Mouse (Mus musculus): ENCODE data around the gene Gpr84. TPM values are rescaled to one million over a fixed set of nuclear protein-coding genes. Genes with fewer than 3 reads are reported as not detected.

Gpr84 gene
- 0.12 TPM in 1 of 2 replicates, not detected in the other for polyA plus RNA-seq (2012; rRNA removed)

DNA sequence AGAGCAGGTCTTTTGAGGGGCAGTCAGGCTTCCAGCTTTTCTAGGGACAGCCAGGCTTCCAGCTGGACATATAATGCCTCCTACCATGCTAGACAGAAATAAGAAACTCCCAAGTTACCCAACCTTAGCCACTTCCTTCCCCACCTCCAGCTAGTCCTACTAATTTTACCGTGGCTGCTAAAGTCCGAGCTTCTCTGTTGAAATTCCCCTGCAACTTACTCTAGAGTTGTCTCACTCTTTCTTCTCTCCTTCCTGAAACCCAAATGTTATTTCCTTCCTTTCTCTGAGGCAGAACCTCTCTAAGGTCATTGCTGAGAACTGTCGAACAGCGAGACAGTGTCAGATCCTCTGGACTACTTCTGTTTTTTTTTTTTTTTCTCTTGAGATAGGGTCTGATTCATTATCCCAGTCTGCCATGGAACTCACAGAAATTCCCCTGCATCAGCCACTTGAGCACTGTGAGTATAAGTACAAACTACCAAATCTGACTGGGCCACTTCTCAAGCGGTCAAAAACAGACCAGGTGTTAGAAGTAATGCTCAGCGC, at the start of gene Gpr84:
Gene Gpr84, minus strand, starts transcription at position 248 of the 546 bp plus-strand sequence.
- DNase-seq (ENCODE audit: low read depth, low spot score), result no peak
- WGBS, result 66% methylated on average over 6 of the region's 6 CpGs

DNA sequence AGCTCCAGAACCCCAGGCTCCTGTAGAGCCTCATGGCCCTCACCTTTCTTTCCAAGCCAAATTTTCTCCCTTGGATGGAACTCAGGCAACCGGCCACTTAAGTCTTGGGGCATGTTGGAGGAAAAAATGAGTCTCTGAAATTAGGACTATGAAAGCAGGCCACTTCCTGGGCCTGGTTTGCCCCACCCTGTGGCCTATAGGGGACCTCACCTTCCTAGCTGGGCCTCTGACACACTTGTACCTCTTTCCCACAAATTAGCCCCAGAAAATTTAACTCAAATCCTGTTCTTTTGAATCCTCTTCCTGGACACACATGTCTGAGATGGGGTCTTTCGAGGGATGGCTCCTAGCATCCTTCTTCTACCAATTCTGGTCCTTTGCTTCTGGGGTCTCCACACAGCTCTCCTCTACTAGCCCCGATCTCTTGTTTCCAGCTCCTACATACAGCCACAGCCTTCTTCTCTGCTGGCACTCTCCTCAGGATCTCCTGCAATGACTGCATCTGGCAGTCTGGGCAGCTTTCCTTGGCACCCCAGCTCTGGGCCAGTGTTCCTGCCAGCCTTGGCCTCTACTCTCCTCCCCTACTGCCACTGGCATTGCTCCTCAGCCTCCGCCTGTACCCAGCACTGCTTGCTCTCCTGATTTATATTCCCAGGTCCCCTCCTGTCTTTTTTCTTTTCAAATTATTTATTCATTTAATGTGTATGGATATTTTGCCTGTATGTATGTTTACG, 49.6 kb upstream of the Gpr84 start:
- 86% methylated on average over 5 of the region's 5 CpGs for WGBS
- DNase-seq (ENCODE audit: low read depth, low spot score), result no peak

DNA sequence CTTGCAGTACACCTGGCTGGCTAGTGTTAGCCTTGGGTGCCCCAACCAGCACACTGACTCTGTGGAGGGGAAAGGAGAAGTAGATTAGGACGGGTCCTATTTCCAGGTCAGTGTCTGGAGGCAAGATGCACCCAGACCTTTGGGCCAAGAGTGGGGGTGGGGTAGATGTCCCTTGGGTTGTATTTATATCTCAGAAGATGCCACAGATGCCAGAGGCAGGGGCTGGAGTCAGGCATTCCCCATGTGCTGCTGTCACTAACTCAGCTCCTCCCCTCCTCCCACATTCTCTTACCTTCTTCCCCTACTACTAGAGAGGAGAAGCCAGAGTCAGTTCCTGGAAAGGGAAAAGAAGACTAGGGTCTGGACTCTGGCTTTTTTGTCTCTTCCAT, 48.7 kb upstream of the Gpr84 start:
- DNase-seq (ENCODE audit: low read depth, low spot score), result no peak
- 78% methylated on average over 1 of the region's 1 CpGs for WGBS

DNA sequence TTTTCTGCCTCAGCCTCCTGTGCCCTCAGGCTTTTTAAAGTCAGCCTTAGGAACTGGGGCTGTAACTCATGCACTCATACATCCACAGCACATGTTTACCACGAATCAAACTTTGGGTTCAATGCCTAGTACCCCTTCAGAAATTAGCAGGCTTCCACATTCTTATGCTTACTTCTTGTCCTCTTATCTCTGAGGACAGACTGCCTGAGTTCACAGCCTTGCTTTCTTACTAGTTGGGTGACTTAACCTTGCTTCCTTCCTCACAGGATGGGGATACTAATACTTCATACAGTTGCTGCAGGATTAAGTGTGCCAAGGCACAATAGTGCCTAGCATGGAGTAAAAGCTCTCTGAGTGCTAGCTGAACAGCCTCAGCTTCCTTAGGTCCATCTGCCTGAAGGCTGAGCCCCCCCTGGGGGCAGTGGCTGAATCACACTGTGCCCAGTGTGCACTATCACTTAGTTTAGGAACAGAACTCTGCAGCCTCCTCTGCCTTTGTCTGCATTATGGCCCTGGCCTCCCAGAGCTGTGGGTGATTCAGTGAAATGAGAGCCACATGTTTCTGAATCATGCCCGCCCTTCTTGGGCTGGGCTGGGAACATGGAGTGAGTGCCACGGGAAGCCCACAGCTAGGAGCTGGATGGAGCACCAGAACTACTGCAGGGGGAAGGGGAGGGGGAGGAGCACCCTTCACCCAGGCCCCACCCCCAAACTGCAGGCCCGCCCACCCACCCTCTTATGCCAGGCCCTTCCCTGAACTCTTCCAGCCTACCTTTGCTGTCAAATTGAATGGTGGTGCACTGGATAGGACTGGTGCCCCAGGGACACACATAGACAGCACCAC, 48.1 kb upstream of the Gpr84 start:
- WGBS, result 48% methylated on average over 4 of the region's 4 CpGs
- no peak for DNase-seq (ENCODE audit: low read depth, low spot score)

DNA sequence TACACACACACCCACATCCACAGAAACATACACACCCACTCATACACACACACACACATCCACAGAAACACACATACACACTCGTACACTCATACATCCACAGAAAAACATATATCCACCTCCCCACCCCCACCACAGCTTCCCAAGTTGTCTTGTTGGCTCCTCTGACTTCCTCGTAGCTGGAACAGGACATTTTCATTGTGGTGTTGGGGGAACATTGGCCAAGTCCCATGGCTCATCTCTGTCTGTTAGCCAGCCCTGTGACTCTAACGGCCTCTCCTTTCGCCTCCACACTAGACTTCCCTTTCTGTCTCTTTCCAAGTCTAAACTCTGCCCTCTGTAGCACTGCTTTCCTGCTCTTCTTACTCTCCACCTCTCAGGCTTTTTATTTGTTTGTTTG, 47.4 kb upstream of the Gpr84 start:
- no peak for DNase-seq (ENCODE audit: low read depth, low spot score)

DNA sequence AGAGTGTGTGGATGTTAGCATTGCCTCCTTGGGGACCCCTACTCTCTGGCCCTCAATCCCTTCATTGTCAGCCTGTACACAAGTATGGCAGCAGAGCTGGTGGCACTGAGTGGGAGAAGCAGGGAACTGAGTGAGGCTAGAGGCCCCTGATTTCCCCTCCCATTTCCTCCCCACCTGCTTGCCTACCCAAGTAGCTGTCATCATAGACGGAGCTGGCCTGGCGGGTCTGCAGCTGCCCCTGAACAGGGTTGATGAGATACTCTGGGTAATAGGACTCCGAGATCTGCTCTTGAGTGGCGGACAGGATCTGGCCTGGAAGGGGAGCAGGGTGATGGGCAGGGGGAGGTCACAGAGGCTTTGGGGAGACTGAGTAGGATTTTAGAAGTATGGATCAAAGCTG, 45.7 kb upstream of the Gpr84 start:
- DNase-seq (ENCODE audit: low read depth, low spot score), result no peak

More for the DNA sequence above, 47.4 kb upstream of the Gpr84 start:
- WGBS, result 64% methylated on average over 4 of the region's 4 CpGs

DNA sequence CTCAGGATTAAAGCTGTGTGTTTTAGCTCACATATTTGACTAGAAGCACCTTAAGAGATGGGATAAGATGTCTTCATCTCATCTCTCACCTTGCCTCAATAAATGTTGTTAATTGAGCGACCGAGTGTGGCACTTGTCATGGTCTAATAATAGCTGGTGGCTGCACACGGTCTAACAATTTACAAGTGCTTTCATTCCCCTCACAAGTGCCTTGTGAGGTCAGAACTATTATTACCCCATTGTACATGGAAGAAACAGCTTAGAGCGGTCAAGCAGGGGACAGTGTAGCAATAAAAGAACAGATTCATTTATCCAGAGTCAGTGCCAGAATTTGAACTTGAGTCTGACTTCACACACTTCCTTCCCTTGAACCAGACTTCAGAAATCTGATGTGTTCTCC, 45.0 kb upstream of the Gpr84 start:
- WGBS, result 72% methylated on average over 4 of the region's 4 CpGs
- DNase-seq (ENCODE audit: low read depth, low spot score), result no peak

More for the DNA sequence above, 45.7 kb upstream of the Gpr84 start:
- 83% methylated on average over 4 of the region's 4 CpGs for WGBS

DNA sequence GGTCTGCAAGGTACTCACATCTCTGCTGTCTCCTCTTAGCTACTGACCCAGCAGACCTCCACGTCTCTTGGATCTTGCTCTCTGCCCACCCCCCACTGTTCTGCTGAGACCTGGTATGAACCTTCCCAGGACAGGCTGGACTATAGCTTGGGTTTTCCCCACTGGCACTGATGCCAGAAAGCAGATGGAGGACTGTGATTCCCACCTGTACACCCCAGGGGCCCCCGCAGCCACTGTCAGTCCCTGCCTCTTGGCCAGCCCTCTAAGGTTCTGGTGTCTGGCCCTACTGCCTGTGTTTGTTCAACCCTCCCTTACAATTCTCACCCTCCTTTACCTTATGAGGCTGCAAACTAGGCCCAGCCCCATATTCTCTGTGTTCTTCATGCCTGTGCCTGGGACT, 44.3 kb upstream of the Gpr84 start:
- DNase-seq (ENCODE audit: low read depth, low spot score), result no peak
- 90% methylated on average over 2 of the region's 2 CpGs for WGBS

DNA sequence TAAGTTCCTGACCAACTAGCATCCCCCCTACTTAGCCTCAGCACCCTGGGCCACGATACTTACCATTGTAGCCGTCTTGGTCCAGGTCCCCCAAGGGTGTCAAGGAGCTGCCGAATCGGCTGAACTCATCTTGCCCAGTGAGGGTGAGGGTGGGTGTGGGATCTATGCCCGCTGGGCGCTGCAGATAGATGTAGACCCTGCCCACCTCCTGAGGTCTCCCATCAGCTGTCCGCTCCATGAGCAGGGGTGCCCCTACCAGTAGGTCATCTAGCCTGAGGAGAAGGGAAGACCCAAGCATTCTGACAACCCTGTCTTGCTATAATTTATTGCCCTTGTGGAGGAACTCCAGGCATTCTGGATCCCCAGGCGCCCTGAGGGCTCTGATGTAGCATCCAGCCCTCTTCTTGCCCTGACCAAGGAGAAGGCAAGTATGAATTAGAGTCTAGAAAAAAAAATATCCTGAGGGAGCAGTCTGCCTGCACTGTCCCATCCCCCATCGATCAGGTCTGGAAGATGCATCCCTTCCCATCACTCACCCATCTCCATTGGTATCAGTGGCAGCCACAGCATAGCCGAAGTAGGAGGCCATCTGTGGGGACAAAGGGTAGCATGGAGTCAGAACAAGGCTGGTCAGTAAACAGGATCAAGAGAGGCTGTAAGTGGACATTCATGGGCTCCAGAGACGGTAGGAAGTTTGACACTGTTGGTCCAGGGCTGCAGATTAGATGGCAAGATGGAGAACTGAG, 43.3 kb upstream of the Gpr84 start:
- WGBS, result 94% methylated on average over 11 of the region's 11 CpGs
- DNase-seq (ENCODE audit: low read depth, low spot score), result no peak

DNA sequence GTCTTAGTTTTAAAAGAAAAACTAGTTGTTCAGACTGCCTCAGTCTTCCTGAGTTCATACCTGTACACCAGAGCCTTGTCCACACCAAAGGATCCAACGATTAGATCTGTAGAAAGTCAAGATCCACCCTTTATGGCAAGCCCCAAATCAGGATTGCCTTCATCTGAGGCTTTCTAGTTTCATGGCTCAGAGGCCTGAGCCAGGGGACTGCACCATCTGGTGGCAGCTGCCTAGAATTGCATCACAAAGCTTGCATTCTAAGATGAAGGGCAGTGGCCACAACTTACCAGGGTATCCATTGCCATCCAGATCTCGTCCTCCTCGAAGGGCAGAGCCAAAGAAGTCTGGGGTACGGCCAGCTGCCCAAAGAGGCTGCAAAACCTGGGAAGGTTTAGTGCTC, 42.4 kb upstream of the Gpr84 start:
- 27% methylated on average over 4 of the region's 4 CpGs for WGBS
- DNase-seq (ENCODE audit: low read depth, low spot score), result no peak

DNA sequence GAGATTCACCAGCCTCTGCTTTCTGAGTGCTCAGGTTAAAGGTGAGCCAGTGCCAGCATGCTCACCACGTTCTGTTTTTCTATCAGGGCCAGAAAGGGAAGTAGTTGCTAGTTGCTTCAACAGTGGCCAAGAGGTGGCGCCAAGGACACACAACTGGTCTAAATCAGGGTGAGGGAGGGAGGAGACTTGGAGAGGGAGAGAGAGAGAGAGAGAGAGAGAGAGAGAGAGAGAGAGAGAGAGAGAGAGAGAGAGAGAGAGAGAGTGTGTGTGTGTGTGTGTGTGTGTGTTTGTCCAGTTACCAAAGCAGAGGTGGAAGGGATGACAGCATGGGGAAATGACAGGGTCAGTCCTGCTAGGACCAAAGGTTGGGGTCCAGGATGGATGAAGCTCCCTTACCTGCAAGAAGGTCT, 36.9 kb upstream of the Gpr84 start:
- 0% methylated on average over 2 of the region's 2 CpGs for WGBS
- DNase-seq (ENCODE audit: low read depth, low spot score), result peak; percentile 61

DNA sequence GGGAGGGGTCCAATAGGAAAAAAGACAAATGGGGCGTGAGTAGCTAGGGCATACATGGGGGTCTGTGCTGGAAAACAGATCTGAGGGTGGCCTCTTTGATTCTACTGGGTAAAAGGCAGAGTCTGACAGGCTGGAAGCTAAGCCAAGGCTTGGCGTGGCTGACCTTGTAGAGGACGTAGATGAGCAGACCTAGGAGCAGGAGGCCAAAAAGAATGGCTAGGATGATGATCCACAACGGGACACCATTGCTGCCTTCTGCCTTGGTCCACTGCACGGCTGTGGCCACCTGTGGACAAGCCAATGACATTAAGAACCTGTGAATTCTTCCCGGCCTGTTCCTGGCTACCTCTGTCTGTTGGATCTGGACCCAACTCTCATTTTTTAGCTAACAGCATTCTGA, 35.4 kb upstream of the Gpr84 start:
- 88% methylated on average over 6 of the region's 6 CpGs for whole genome bisulfite sequencing

DNA sequence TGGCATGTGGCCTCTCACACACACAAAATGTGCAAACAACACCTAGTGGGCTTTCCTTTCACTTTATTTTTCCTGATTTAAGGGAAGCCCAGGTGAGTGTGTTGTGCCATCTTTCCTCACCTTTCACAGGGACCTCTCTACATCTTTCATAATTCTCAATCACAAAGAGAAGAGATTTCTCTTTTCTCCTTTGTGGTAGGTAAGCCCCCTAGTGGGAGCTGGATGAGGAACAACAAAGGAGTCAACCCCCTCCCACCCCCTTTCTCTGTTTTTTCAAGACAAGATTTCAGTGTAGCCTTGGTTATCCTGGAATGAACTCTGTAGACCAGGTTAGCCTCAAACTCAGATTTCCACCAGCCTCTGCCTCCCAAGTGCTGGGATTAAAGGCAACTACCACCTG, 33.1 kb upstream of the Gpr84 start:
- no peak for DNase-seq (ENCODE audit: low read depth, low spot score)

More for the DNA sequence above, 35.4 kb upstream of the Gpr84 start:
- DNase-seq (ENCODE audit: low read depth, low spot score), result no peak

DNA sequence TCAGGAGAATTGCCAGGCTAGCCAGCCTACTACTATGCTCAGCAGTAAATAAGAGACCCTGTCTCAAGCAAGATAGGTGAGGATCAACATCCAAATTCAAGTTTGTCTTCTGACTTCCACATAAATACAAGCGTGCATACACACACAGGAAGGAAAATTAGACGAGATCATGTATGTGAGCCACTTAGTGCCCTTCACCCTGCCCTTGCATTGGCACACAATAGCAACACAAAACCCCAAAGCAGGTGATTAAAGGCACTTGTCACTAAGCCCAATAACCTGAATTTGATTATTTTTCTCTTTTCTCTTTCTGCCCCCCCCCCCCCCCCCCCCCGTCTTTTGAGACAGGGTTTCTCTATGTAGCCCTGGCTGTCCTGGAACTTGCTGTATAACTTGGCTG, 32.6 kb upstream of the Gpr84 start:
- 68% methylated on average over 3 of the region's 3 CpGs for WGBS

DNA sequence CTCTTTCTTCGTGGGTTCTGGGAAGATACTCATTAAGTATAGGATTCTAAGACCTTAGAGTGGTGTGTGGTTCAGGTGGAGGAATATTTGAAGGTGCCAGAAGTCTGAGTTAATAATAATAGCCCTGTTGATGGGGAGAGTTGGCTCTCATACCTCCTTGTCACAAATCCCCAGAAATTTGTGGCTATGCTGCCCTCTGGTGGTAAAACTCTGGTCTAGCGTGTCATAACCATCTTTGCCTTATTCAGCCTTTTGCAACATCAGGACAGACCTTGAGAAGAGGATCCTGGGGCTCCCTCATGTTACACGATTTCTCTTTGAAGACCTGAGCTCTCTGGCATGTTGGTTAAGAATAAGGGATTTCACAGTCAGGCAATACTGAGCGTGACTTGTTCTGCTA, 32.0 kb upstream of the Gpr84 start:
- 23% methylated on average over 4 of the region's 4 CpGs for WGBS
- DNase-seq (ENCODE audit: low read depth, low spot score), result no peak

More for the DNA sequence above, 32.6 kb upstream of the Gpr84 start:
- DNase-seq (ENCODE audit: low read depth, low spot score), result no peak

DNA sequence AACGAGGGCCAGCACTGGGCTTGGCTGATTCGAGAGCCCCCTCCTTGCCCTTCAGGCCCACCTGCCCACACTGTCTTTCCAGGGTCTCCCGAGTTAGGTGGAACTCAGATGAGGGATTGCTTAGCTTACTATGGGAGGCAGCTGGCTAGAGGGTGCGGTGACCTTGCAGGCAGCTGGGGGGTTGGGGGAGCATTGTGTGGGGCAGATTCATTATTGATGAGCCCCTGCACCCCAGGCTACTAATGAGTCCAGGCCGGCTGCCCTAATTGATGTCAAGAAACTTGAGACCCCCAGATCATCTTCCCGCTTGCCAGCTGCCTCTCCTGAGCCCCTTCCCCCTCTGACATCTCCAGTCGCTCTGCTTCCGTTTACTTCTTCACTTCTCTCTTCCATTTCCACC, 31.1 kb upstream of the Gpr84 start:
- WGBS, result 72% methylated on average over 8 of the region's 8 CpGs
- no peak for DNase-seq (ENCODE audit: low read depth, low spot score)

DNA sequence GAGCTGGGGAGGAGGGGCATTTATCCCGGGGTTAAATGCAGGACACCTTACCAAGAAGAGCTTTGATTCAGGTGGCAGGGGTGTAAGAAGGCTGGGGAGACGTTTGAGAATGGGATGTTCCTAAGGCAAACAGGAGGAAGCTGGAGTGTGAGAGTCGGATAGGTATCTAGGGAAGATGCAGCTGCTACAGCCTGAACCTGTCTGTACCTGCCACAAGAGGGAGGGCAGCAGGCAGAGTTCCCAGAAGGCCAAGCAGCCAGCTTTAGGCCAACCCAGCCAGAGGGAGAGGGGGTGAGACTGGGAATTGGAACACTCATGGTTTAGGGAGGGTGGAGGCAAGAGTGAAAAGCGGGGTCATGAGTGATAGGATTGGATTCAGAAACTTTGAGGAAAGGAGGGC, 30.4 kb upstream of the Gpr84 start:
- no peak for DNase-seq (ENCODE audit: low read depth, low spot score)
- WGBS, result 28% methylated on average over 4 of the region's 4 CpGs

DNA sequence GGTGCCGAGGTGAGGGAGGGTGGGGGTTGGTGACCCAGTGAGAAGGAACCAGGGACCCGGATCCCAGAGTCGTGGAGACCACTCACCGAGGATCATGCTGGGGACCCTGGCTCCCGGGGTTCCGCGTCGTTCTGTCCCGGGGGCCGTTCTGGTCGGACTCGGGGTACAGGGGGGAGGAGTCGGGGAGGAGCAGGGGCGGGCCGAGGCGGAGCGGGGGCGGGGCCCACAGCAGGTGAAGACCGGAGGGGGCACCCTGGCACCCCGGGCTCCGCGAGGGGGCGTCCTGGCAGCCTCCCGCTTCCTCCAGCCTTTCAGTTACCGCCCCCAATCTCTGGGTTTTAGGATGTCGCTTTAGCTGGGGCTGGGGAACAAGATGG, 29.5 kb upstream of the Gpr84 start, which contains the start of gene Zfp385a:
Gene Zfp385a, minus strand, starts transcription at position 133 of the 377 bp plus-strand sequence.
- DNase-seq (ENCODE audit: low read depth, low spot score), result no peak
- under 1% methylated on average over 23 of the region's 26 CpGs for WGBS

DNA sequence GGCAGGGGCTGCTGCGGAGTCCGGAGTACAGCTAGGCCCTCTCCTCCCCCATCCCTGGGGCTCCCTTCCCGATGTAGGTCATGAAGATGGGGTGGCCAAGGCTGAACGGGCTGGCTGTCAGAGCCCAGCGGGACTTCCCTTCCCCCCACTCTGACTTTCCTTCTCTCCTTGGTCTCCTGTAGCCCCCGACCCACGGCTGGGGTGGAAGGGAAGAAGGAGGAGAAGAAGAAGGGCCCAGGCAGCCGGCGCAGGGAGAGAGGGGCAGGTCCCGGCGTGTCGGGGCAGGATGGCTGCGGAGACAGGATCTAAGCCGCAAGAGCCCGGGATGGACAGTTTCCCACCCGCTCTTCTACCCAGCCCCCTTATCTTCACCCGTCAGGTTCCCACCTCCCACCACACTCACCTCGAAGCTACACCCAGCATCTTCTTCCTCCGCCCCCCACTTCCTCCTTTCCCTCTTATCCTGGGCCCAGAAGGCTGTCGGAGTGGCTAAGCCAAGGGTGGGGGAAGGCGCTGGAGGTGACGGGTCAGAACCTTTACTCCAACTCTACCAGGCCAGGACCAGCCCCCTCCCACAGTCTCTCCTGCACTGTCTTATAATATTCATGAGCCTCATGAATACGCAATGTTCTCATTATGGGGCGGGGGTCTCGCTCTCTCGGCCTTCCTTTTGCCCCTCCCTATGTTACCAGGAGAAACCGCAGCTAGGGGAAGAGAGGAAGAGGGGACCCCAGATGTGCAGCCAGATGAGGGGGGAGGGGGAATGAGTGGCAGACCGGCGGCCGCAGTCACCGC, 29.0 kb upstream of the Gpr84 start:
- 29% methylated on average over 29 of the region's 31 CpGs for WGBS
- no peak for DNase-seq (ENCODE audit: low read depth, low spot score)
